Mouse (Mus musculus): Measurements from ENCODE around the gene Sult6b1.

The Sult6b1 gene

DNA sequence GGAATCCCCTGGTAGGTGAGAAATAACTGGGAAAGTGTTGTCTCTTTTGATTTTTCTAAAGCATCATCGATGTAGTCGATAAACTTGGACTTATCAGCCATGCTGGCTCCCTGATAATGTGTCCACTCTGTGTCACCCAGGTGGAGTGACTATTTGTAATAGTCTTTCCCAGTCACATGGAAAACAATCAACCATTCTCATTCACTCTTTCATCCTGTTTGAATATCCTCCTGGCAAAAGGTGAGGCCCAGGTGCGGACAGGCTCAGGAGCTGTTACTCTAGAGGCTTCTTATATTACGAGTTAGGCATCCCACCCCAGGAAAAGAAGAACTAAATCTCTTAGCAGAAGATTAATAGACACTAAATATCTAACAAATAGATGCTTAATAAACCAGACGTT lies at the start of gene Sult6b1:
Gene Sult6b1 (minus strand): TSS at position 101 of the 400 bp plus-strand sequence.
- no peak for DNase-seq (ENCODE audit: low spot score)

DNA sequence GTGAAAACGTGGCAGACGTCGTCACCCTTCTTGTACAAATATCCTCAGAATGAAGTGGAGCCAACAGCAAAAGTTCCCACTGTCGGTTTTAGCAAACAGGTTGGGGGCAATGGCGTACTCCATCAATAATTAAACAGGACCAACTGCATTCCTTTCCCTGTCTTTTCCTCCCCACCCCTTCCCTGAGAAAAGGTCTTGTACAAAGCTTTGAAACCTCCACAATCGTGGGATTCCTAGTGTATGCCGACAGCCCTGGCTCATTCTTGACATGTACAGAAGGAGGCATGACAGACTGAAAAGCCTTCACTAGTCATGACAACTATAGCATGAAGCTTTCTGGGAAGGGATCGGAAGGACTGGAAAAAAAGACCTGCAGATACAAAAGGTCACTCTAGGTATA lies 46.4 kb upstream of the Sult6b1 start:
- DNase-seq (ENCODE audit: low spot score) = no peak

GRCm38 (mm10) chr17:78952070-78952469 lies 45.3 kb upstream of the Sult6b1 start:
- no peak for DNase-seq (ENCODE audit: low spot score)

- DNase-seq (ENCODE audit: low spot score) = no peak
Observed at GRCm38 (mm10) chr17:78951225-78951624, 44.4 kb upstream of the Sult6b1 start.

GRCm38 (mm10) chr17:78942579-78942978 lies 35.8 kb upstream of the Sult6b1 start:
- no peak for DNase-seq (ENCODE audit: low spot score)

GRCm38 (mm10) chr17:78938927-78939326 lies 32.1 kb upstream of the Sult6b1 start:
- no peak for DNase-seq (ENCODE audit: low spot score)

DNA sequence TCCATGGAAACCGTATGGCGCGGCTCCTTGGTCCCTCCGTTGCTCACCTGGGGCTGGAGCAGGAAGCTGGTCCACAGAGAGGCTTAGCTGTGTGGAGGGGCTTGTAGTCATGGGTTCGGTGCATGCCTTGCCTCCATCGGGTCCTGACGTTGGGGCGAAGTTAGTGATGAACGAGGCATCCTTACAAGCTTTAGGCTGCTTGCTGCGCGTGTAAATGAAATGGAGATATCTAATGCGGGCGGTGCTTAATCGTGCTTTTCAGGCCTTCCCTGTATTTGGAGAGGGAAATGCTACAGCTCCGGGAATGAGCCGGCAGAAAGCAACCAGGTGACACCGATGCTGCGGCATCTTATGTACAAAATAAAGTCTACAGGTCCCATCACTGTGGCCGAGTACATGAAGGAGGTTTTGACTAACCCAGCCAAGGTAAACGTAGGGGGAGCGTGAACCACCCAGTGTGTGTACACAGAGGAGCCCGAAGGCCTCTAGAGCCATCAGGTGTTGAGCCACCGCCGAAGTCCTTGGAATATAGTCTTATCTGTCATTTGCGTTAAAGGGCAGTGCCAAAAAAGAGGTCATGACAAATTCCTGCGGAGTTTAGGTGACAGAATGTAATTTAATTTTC lies 30.5 kb upstream of the Sult6b1 start:
- no peak for DNase-seq (ENCODE audit: low spot score)

- DNase-seq (ENCODE audit: low spot score) = peak; percentile 98
Observed at GRCm38 (mm10) chr17:78936466-78937228, 29.9 kb upstream of the Sult6b1 start, which contains the start of the genes Cebpz and Ndufaf7. Cebpz (minus strand) TSS chr17:78937066. Ndufaf7 (plus strand) TSS chr17:78937136.

GRCm38 (mm10) chr17:78935857-78936256 lies 29.1 kb upstream of the Sult6b1 start:
- no peak for DNase-seq (ENCODE audit: low spot score)

DNA sequence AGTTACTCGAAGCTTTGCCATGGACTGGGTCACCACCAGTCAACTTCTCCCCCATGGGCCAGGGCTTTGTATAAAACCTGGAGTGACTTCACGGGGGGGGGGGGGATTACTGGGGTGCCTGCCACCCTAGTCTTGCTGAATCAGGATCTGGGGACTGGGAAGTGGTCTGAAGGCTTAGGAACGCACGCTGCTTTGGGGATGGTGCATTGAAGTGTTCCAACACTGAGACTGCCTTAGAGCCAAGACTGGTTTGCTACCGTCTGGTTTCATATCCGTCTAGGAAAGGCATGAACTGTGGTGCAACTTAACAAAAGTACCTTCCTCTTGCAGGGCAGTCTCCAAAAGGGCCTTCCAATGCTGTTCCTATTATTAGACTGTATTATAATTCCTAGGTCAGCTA lies 10.9 kb upstream of the Sult6b1 start:
- DNase-seq (ENCODE audit: low spot score) = no peak

- DNase-seq (ENCODE audit: low spot score) = no peak
Observed at GRCm38 (mm10) chr17:78916899-78917298, 10.1 kb upstream of the Sult6b1 start.

GRCm38 (mm10) chr17:78916369-78916813 lies 9.6 kb upstream of the Sult6b1 start, which contains the start of gene Cebpzos:
Cebpzos (plus strand) TSS chr17:78916500.
- peak; percentile 82 for DNase-seq (ENCODE audit: low spot score)

DNA sequence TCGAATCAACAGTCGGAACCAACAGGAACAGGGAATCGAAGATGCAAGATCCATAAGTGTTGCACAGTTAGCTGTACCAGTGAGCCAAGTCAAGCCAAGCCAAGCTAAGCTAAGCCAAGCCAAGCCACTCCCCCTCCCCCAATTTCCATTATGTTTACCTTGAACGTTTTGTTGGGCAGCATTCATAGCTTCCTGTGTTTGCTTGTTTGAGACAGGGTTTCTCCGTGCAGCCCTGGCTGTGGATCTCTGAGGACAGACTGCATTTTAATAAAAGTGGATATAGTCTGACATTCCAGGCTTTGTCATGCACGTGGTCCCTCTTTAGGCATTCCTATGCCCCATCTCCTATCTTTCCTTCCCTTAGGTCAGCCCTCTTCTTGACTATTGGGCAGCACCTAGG lies 9.0 kb upstream of the Sult6b1 start:
- no peak for DNase-seq (ENCODE audit: low spot score)

GRCm38 (mm10) chr17:78913921-78914320 lies 7.1 kb upstream of the Sult6b1 start:
- DNase-seq (ENCODE audit: low spot score) = no peak

DNA sequence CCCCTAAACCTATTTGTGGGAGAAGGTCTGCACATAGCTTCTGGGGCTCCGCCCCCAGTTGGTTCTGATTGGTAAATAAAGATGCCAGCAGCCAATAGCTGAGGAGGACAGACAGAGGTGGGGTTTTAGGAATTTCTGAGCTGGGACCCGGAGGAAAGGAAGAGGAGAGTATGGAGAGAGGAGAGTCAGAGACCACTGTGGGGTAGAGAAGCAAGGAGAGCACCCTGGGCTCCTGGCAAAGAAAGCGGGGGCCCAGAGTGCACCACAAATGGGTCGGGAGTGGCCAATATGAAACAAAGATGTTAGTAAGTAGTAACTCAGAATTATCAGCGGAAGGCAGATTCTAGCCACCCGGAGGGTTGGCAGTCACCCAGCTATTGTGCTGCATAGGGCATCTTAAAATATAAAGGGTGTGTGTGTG lies 6.1 kb upstream of the Sult6b1 start:
- DNase-seq (ENCODE audit: low spot score) = no peak

GRCm38 (mm10) chr17:78909374-78909773 lies 2.6 kb upstream of the Sult6b1 start:
- no peak for DNase-seq (ENCODE audit: low spot score)

- DNase-seq (ENCODE audit: low spot score) = no peak
Observed at GRCm38 (mm10) chr17:78903158-78903557, 3.6 kb downstream of the Sult6b1 start.

GRCm38 (mm10) chr17:78895394-78895793 lies 11.4 kb downstream of the Sult6b1 start:
- DNase-seq (ENCODE audit: low spot score) = no peak

DNA sequence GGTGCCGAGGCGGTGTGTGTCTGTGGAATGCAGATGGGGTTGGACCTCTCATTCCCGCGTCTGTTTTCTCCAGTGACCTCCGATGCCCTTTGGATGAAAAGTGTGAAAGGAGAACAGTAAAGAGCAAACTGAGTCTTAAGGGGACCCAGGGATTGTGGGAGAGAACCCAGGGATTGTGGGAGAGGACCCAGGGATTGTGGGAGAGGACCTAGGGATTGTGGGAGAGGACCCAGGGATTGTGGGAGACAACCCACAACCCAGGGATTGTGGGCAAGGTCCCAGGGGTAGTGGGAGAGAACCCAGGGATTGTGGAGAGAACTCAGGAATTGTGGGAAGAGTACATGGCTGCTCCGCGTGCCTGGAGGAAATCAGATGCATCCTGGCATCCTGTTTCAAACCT lies 11.8 kb downstream of the Sult6b1 start:
- DNase-seq (ENCODE audit: low spot score) = no peak

DNA sequence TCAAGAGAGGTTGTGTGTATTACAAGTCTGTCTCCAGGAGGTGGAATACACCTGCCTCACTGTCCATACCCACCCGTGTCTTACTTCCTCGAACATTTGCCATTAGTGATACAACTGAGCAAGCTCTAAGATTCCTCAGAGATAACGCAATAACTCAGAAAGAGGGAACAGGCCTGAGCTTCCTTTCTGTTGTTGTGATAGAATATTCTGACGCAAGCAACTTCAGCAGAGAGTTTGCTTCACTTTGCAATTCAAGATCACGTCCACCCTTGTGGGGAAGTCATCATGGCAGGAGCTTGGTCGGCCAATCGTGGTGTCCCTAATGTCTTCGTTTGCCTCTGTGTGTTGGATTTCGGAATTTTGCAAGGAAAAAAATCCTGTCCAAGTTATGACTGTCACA lies 15.8 kb downstream of the Sult6b1 start:
- no peak for DNase-seq (ENCODE audit: low spot score)

- no peak for DNase-seq (ENCODE audit: low spot score)
Observed at GRCm38 (mm10) chr17:78889184-78889583, 17.6 kb downstream of the Sult6b1 start.

- no peak for DNase-seq (ENCODE audit: low spot score)
Observed at GRCm38 (mm10) chr17:78888554-78888953, 18.2 kb downstream of the Sult6b1 start.

DNA sequence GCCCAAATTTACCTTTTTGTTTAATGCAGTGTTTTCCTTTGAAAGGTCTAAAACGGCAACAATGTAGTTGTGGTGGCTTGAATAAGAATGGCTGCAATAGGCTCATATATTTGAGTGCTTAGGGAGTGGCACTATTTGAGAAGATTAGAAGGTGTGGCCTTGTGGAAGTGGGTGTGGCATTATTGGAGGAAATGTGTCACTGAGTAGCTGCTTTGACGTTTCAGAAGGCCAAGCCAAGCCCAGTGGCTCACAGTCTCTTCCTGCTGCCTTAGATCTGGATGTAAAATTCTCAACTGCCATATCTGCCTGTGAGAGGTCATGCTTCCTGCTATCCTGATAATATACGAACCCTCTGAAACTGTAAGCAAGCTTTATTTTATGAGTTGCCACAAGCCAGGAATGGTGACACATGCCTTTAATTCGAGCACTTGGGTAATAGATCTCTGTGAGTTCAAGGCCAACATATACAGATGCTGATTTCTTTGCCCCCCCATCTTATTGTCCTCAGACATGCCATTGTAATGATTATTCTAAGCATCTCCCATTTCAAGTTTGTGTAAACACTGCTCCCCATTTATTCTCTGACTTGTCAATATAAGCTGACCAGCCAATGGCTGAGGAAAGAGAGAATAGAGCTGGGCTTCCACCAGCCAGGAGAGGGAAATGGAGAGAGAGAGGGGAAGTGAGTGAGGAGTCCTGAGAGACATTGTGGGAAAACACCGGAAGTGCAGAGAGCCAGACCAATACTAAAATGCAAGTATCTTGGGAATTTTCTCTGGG lies 21.3 kb downstream of the Sult6b1 start:
- no peak for DNase-seq (ENCODE audit: low spot score)

Data from spleen, adult 12 weeks (tissue).